Mouse (Mus musculus): ENCODE measurements around the gene Scamp2. TPM values are rescaled to one million over a fixed set of nuclear protein-coding genes. Genes with fewer than 3 reads are reported as not detected.

Gene Scamp2
- polyA plus RNA-seq, 1 experiment from 2014 or later, result 45.0 TPM

GRCm38 (mm10) chr9:57559568-57559967, 1.2 kb upstream of the Scamp2 start:
- H3K36me3 ChIP-seq (replicated peaks; ENCODE audit: control insufficient read depth, insufficient read depth), result no peaks in the 10 kb centered on the region
- H3K4me1 ChIP-seq (replicated peaks; ENCODE audit: control insufficient read depth, insufficient read depth, low read length), result peaks cover 19% of the 10 kb centered on the region
- H3K4me3 ChIP-seq (replicated peaks; ENCODE audit: low read length), result no peak overlapping the region
- no peaks in the 10 kb centered on the region for H3K9me3 ChIP-seq (ENCODE audit: control insufficient read depth, low read length)
- no peak for ATAC-seq (ENCODE audit: low FRiP score)
- H3K27me3 ChIP-seq (ENCODE audit: control insufficient read depth, insufficient read depth, low read length), result no peaks in the 10 kb centered on the region
- H3K9ac ChIP-seq, result no peak overlapping the region
- no peak for DNase-seq (ENCODE audit: low spot score)
- H3K4me2 ChIP-seq (replicated peaks), result no peak overlapping the region
- no peak overlapping the region for H3K27ac ChIP-seq
- WGBS, result 85% methylated on average over 2 of the region's 2 CpGs

DNA sequence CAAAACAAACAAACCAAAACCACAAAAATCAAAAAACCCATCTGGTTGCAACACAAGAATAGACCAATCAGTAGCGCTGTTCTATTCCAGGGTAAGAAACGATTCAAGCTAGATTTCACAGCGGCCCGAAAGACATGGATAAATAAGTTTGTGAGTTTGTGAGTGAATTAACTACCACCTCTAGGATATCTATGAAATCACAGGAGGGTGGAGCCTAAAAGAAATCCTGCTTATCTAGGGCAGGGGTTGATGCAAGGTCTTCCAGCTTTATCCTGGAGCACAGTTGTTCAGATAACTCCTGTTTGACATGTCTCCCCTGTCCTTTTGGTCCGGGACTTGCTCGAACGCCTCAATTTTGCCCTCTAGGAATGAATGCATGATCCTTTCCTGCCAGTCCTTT, 480 bp upstream of the Scamp2 start:
- Histone ChIP-seq H3K4me2 (replicated peaks) (peak overlapping the region; percentile 87), H3K36me3 (replicated peaks; ENCODE audit: control insufficient read depth, insufficient read depth) (no peaks in the 10 kb centered on the region), H3K9ac (peak overlapping the region; percentile 62), H3K27ac (peak overlapping the region; percentile 90), H3K4me1 (replicated peaks; ENCODE audit: control insufficient read depth, insufficient read depth, low read length) (peaks cover 17% of the 10 kb centered on the region), H3K9me3 (ENCODE audit: control insufficient read depth, low read length) (no peaks in the 10 kb centered on the region), H3K4me3 (replicated peaks; ENCODE audit: low read length) (peak overlapping the region; percentile 49), H3K27me3 (ENCODE audit: control insufficient read depth, insufficient read depth, low read length) (no peaks in the 10 kb centered on the region)
- 31% methylated on average over 7 of the region's 7 CpGs for WGBS
- ATAC-seq (ENCODE audit: low FRiP score), result no peak
- DNase-seq (ENCODE audit: low spot score), result peak; percentile 47

- WGBS, result 83% methylated on average over 13 of the region's 13 CpGs
Observed at GRCm38 (mm10) chr9:57561711-57562099, 962 bp downstream of the Scamp2 start.

GRCm38 (mm10) chr9:57562896-57563372, 2.2 kb downstream of the Scamp2 start:
- H3K4me1 ChIP-seq (replicated peaks; ENCODE audit: control insufficient read depth, insufficient read depth, low read length), result peaks cover 17% of the 10 kb centered on the region
- 0 out of 2 replicates have a peak overlapping the region, but pooled peaks have one; percentile 1 for H3K4me2 ChIP-seq (replicated peaks)
- no peak overlapping the region for H3K27ac ChIP-seq
- H3K36me3 ChIP-seq (replicated peaks; ENCODE audit: control insufficient read depth, insufficient read depth), result peaks cover 2% of the 10 kb centered on the region; the same call in 1 of the 2 replicates
- H3K9ac ChIP-seq, result no peak overlapping the region
- no peak for ATAC-seq (ENCODE audit: low FRiP score)
- WGBS, result 90% methylated on average over 4 of the region's 4 CpGs
- H3K4me3 ChIP-seq (replicated peaks; ENCODE audit: low read length), result no peak overlapping the region
- H3K27me3 ChIP-seq (ENCODE audit: control insufficient read depth, insufficient read depth, low read length), result no peaks in the 10 kb centered on the region
- DNase-seq (ENCODE audit: low spot score), result no peak
- H3K9me3 ChIP-seq (ENCODE audit: control insufficient read depth, low read length), result no peaks in the 10 kb centered on the region

More at GRCm38 (mm10) chr9:57561711-57562099, 962 bp downstream of the Scamp2 start:
- DNase-seq (ENCODE audit: low spot score), result no peak
- Histone ChIP-seq H3K9me3 (ENCODE audit: control insufficient read depth, low read length) (no peaks in the 10 kb centered on the region), H3K4me2 (replicated peaks) (peak overlapping the region; percentile 87), H3K36me3 (replicated peaks; ENCODE audit: control insufficient read depth, insufficient read depth) (no peaks in the 10 kb centered on the region), H3K4me1 (replicated peaks; ENCODE audit: control insufficient read depth, insufficient read depth, low read length) (peaks cover 17% of the 10 kb centered on the region), H3K27me3 (ENCODE audit: control insufficient read depth, insufficient read depth, low read length) (no peaks in the 10 kb centered on the region), H3K9ac (peak overlapping the region; percentile 62; the same call in 1 of the 2 replicates), H3K27ac (no peak overlapping the region), H3K4me3 (replicated peaks; ENCODE audit: low read length) (peak overlapping the region; percentile 49)
- ATAC-seq (ENCODE audit: low FRiP score), result no peak

DNA sequence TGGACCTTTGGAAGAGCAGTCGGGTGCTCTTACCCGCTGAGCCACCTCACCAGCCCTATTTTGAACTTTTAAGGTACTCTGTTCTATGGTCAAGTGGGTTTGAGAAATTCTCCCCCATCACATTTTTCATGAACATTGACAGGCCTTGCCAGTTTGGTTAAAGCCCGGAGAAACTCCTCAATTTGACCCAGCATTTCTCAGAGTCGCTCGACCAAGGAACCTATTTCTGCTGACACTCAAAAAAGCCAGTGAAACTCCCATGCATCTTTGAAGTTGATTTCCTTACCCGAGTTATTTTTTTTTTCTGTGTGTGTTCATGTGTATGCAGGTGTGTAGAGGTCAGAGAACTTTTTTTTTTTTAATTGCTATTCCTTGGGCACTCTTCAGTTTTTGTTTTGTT, 3.9 kb downstream of the Scamp2 start:
- DNase-seq (ENCODE audit: low spot score) (no peak), ATAC-seq (ENCODE audit: low FRiP score) (no peak)
- Histone ChIP-seq H3K4me1 (replicated peaks; ENCODE audit: control insufficient read depth, insufficient read depth, low read length) (peaks cover 17% of the 10 kb centered on the region), H3K9me3 (ENCODE audit: control insufficient read depth, low read length) (no peaks in the 10 kb centered on the region), H3K27ac (no peak overlapping the region), H3K9ac (no peak overlapping the region), H3K36me3 (replicated peaks; ENCODE audit: control insufficient read depth, insufficient read depth) (peaks cover 17% of the 10 kb centered on the region), H3K4me3 (replicated peaks; ENCODE audit: low read length) (no peak overlapping the region), H3K4me2 (replicated peaks) (no peak overlapping the region), H3K27me3 (ENCODE audit: control insufficient read depth, insufficient read depth, low read length) (no peaks in the 10 kb centered on the region)
- whole genome bisulfite sequencing, result 88% methylated on average over 6 of the region's 6 CpGs

DNA sequence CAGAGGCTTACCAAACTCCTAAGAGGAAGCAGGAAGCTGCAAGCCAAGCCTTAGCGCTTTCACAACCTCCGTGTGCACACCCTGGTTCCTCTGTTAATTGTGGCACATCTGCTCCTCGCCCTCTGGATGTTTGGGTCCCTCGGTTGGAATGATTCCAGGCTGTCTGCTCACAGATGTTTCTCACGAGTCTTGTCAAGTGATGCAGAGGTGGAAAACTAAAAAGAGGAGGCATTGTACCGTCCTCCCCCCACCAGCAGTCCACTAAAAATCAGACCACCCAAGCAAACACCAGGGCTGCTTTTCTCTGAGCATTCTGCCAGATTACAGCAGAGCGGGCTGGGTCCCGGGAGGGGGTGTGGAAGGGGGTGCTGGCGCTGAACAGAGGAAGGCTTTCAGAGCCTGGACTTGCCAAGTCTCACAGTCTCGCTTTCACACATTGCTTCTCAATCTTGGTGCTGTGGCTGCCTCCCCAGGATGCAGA, 5.0 kb downstream of the Scamp2 start:
- Histone ChIP-seq H3K4me3 (replicated peaks; ENCODE audit: low read length) (no peak overlapping the region), H3K27ac (peak overlapping the region; percentile 67), H3K4me1 (replicated peaks; ENCODE audit: control insufficient read depth, insufficient read depth, low read length) (peaks cover 12% of the 10 kb centered on the region), H3K9ac (no peak overlapping the region), H3K36me3 (replicated peaks; ENCODE audit: control insufficient read depth, insufficient read depth) (peaks cover 26% of the 10 kb centered on the region), H3K27me3 (ENCODE audit: control insufficient read depth, insufficient read depth, low read length) (no peaks in the 10 kb centered on the region), H3K9me3 (ENCODE audit: control insufficient read depth, low read length) (no peaks in the 10 kb centered on the region), H3K4me2 (replicated peaks) (no peak overlapping the region)
- DNase-seq (ENCODE audit: low spot score), result no peak
- 50% methylated on average over 10 of the region's 10 CpGs for WGBS
- no peak for ATAC-seq (ENCODE audit: low FRiP score)

- Histone ChIP-seq H3K4me2 (replicated peaks) (no peak overlapping the region), H3K27ac (no peak overlapping the region), H3K36me3 (replicated peaks; ENCODE audit: control insufficient read depth, insufficient read depth) (peaks cover 34% of the 10 kb centered on the region), H3K4me1 (replicated peaks; ENCODE audit: control insufficient read depth, insufficient read depth, low read length) (peaks cover 5% of the 10 kb centered on the region), H3K27me3 (ENCODE audit: control insufficient read depth, insufficient read depth, low read length) (no peaks in the 10 kb centered on the region), H3K9ac (no peak overlapping the region), H3K4me3 (replicated peaks; ENCODE audit: low read length) (no peak overlapping the region), H3K9me3 (ENCODE audit: control insufficient read depth, low read length) (no peaks in the 10 kb centered on the region)
- 59% methylated on average over 8 of the region's 8 CpGs for WGBS
- no peak for ATAC-seq (ENCODE audit: low FRiP score)
- DNase-seq (ENCODE audit: low spot score), result no peak
Observed at GRCm38 (mm10) chr9:57566846-57567245, 6.1 kb downstream of the Scamp2 start.

GRCm38 (mm10) chr9:57568500-57568899, 7.8 kb downstream of the Scamp2 start:
- no peaks in the 10 kb centered on the region for H3K9me3 ChIP-seq (ENCODE audit: control insufficient read depth, low read length)
- DNase-seq (ENCODE audit: low spot score), result no peak
- no peak overlapping the region for H3K4me2 ChIP-seq (replicated peaks)
- peaks cover 39% of the 10 kb centered on the region for H3K36me3 ChIP-seq (replicated peaks; ENCODE audit: control insufficient read depth, insufficient read depth)
- H3K4me1 ChIP-seq (replicated peaks; ENCODE audit: control insufficient read depth, insufficient read depth, low read length), result no peaks in the 10 kb centered on the region
- no peaks in the 10 kb centered on the region for H3K27me3 ChIP-seq (ENCODE audit: control insufficient read depth, insufficient read depth, low read length)
- H3K9ac ChIP-seq, result no peak overlapping the region
- H3K4me3 ChIP-seq (replicated peaks; ENCODE audit: low read length), result no peak overlapping the region
- 98% methylated on average over 6 of the region's 6 CpGs for WGBS
- no peak overlapping the region for H3K27ac ChIP-seq
- no peak for ATAC-seq (ENCODE audit: low FRiP score)

DNA sequence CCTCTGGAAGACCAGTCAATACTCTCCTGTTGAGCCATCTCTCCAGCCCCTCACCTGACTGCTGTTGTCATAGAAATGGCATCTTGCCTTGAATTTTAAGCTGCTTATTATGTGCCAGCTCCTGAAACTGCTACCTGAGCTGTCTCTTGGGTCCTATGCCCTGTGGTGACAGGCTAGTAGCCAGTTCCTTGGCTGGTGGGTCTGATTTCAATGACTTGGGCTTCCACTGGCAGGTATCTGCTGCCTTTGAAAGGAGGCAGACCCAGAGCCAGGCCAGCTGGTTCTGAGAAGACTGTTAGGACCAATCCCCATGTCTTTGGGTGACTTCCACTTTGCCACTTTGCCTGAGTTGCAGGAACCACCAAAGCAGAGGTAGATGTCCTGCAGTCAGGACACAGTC, 13.7 kb downstream of the Scamp2 start:
- Histone ChIP-seq H3K27me3 (ENCODE audit: control insufficient read depth, insufficient read depth, low read length) (no peaks in the 10 kb centered on the region), H3K9ac (no peak overlapping the region), H3K36me3 (replicated peaks; ENCODE audit: control insufficient read depth, insufficient read depth) (peaks cover 48% of the 10 kb centered on the region), H3K4me2 (replicated peaks) (no peak overlapping the region), H3K9me3 (ENCODE audit: control insufficient read depth, low read length) (no peaks in the 10 kb centered on the region), H3K4me3 (replicated peaks; ENCODE audit: low read length) (no peak overlapping the region), H3K27ac (no peak overlapping the region), H3K4me1 (replicated peaks; ENCODE audit: control insufficient read depth, insufficient read depth, low read length) (no peaks in the 10 kb centered on the region)
- DNase-seq (ENCODE audit: low spot score), result no peak
- no peak for ATAC-seq (ENCODE audit: low FRiP score)

DNA sequence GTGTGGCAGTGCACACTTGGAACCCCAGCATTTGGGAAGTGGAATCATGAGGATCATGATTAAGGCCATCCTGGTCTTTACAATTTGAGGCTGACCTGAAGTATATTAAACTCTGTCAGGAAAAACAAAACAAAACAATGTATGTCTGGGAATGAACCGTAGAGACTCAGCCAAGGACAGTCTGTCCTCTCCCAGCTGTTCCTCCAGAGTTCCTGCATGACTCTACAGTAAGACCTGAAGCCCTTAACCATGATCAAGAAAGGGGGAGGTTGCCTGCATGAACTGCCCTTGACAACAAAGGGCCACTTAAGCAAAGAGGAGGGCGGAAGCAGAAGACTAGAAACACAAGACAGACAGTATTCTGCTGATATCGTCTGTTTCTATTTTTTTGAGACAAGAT, 14.8 kb downstream of the Scamp2 start:
- Histone ChIP-seq H3K27ac (no peak overlapping the region), H3K9ac (no peak overlapping the region), H3K4me3 (replicated peaks; ENCODE audit: low read length) (no peak overlapping the region), H3K27me3 (ENCODE audit: control insufficient read depth, insufficient read depth, low read length) (no peaks in the 10 kb centered on the region), H3K4me2 (replicated peaks) (no peak overlapping the region), H3K9me3 (ENCODE audit: control insufficient read depth, low read length) (no peaks in the 10 kb centered on the region), H3K36me3 (replicated peaks; ENCODE audit: control insufficient read depth, insufficient read depth) (peaks cover 52% of the 10 kb centered on the region), H3K4me1 (replicated peaks; ENCODE audit: control insufficient read depth, insufficient read depth, low read length) (no peaks in the 10 kb centered on the region)
- DNase-seq (ENCODE audit: low spot score) (no peak), ATAC-seq (ENCODE audit: low FRiP score) (no peak)
- 86% methylated on average over 3 of the region's 3 CpGs for WGBS
